Mouse (Mus musculus): ENCODE measurements at regions not wholly inside any gene's neighbourhood (a gene's known extent, or its start where the extent isn't known, plus 50 kb on each side); places are given as distances from the start of the nearest gene placed in this dataset.
A peak's percentile ranks its signal among the peaks of the same experiment; 100 is the strongest.

- DNase-seq, result no peak
Observed at GRCm38 (mm10) chr7:111322901-111323300, 240.1 kb upstream of the Eif4g2 start.

- DNase-seq, result no peak
Observed at GRCm38 (mm10) chr7:111319917-111320316, 237.1 kb upstream of the Eif4g2 start.

GRCm38 (mm10) chr7:111316479-111316990 lies 233.7 kb upstream of the Eif4g2 start:
- DNase-seq, result no peak

GRCm38 (mm10) chr7:111313921-111314320 lies 231.1 kb upstream of the Eif4g2 start:
- no peak for DNase-seq

DNA sequence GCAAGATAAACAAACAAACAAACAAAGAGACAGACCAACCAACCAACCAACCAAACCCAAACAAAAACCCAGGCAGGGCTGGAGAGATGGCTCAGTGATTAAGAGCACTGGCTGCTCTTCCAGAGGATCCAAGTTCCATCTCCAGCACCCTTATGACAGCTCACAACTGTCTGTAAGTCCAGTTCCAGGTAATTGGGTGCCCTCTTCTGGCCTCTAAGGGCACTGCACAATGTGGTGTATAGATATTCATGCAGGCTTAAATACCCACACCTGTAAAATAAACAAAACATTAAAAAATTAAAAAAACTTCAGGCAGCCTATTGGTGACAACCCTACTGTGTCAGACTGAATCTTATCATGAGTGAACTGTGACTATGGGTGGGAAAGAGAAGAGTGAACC lies 222.4 kb upstream of the Eif4g2 start:
- no peak for DNase-seq

- DNase-seq, result peak in 1 of 2 experiments; percentile 6
Observed at GRCm38 (mm10) chr7:111301791-111302488, 219.1 kb upstream of the Eif4g2 start.

DNA sequence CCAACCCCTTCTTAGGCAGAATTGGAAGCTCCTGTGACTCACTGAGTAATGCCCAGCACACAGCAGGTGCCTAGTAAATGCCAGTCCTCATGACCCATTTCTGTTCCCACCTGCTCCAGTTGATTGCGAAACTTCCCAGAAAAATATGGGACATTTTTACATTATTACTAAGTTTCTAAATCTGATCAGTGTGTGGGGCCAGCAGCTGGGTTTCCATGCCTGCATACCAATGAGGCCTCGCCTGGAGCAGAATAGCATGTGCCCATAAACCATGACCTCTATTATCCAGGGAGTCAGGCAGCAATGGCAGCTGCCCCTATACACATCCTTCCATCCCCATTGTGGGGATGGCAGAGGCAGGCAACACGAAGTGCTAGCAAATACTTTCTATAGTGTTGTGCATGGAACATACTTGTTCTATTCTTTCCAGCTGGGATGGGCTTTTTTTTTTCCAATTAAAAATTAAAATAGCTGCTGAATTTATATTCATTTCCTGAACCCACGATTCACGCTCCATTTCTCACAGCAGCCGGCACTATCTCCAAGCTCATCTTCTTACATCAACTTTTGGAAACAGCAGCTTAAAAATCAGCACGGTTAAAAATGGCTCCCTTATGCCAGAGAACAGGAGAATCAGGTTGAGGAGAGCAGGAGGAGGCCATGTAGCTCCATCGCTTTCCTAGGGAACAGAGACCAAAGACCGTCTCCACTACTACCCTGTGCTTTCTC lies 214.5 kb upstream of the Eif4g2 start:
- DNase-seq, result peak; percentile 32 to 42

DNA sequence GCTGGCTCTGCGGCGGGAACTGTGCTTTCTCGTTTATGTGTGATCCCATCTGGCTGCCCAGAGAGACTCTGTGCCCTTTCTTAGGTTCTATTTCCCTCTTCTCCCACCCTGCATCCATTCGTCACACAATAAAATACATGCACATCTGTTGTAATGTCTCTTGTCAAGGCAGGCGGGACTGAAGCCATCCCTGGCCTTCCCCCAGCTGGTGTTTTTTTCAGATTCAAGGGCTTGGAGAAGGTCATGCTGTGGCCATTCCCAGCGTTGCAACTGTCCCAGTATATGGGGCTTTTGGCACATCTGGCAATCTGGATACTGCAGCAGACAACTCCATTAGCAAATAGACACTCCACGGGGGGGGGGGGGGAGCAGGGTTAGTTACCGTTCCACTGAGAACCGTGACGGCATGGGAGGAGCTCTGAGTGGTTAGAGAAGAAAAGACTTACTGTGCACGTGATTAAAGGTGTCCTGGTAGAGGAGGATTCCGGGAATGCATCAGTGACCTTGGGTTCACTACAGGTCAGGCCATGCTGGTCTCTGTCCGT lies 200.7 kb upstream of the Eif4g2 start:
- no peak for DNase-seq

GRCm38 (mm10) chr7:111282314-111282713 lies 199.5 kb upstream of the Eif4g2 start:
- DNase-seq, result no peak

- no peak for DNase-seq
Observed at GRCm38 (mm10) chr7:111277703-111278102, 194.9 kb upstream of the Eif4g2 start.

DNA sequence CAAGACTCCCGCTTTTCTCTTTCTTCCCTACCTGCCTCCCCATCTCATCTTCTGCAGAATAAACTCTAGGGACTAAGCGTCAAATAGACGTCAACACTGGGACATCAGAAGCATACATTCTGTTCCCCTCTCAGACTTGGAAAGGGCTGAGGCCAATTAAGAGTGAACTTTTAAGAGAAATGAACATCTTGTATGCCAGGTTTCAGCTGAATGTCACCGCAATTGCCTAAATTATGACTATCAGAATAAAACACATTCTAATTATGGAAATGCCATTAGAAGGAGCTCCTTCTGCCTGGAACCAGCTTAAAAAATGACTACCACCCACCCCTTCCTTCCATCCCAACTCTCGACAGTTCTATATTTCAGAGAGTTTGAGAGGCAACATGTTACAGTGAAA lies 191.0 kb upstream of the Eif4g2 start:
- DNase-seq, result no peak

- no peak for DNase-seq
Observed at GRCm38 (mm10) chr7:111270874-111271273, 188.0 kb upstream of the Eif4g2 start.

GRCm38 (mm10) chr7:111268197-111268596 lies 185.4 kb upstream of the Eif4g2 start:
- DNase-seq, result no peak

DNA sequence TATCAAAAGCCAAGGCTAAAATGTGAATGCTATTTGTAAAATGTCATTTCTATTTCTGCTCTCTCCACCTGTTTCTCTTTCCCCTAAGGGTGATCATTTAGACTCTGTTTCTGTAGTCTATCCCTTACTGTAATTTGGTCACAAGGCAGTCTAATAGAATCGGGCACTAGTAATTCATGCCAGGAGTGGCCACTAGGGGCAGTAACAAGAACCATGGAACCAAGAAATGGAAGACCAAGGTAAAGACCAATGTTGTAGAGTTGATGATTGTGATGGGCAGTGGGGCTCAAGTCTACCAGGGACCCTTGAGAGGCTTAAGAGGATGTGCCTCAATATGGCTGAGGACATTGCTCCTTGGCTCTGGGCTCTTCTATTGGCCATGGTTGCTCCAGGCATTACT lies 180.5 kb upstream of the Eif4g2 start:
- DNase-seq, result no peak

DNA sequence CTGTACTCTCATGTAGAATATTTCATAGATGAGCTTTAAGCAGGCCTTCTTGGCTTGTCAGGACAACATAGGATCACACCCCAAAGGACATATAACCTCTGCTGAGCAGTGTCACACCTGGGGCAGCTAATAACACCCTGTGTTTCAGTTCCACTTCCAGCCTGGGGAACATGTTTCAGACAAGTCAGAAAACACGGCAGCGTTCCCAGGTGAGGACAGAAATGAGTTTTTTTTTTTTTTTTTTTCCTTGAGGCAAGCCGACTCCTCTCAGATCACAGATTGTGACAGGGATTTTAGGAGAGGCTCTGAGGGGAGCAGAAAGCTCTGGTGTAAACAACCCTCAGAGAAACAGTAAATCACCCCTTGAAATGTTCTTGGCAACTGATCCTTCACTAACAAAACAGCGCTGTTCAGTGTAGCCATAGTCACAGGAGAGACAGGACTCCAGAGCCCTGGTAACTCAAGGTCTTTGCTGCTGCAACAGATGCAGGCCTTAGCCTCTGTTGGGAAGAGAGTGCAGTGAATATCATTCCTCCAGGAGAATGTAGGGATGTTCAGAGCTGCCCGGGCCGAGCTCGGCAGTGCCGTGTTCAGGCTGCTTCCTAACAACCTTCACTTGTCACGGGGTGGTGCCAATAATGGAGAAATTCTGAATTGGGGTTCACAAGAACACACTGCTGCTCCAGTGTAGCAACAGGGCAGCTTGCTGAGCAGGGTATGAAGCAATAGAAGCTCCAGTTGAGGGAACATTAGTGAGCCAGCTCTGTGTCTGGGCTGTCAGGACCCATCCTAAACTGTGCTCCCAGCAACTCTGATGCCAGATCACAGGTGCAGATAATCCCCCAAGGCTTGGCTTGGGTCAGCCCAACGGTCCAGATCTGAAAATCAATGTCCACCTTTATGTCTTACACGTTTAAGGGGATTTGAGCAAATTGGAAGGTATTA lies 177.1 kb upstream of the Eif4g2 start:
- DNase-seq, result no peak

DNA sequence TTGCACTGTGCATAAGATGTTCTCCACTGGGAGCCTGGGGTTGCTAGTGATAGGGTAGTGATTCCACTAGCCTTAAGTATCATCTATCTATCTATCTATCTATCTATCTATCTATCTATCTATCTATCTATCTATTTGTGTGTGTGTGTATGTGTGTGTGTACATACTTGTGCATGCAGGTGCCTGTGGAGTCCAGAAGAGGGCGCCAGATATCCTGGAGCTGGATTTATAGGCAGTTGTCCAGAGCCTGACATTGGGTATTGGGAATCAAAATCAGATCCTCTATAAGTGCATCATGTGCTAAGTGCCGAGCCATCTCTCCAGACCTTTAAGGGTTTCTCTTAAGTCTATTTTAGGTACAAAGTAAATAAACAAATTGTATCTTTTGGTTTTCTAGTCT lies 175.0 kb upstream of the Eif4g2 start:
- no peak for DNase-seq

- no peak for DNase-seq
Observed at GRCm38 (mm10) chr7:111256199-111256598, 173.4 kb upstream of the Eif4g2 start.

GRCm38 (mm10) chr7:111249606-111250005 lies 166.8 kb upstream of the Eif4g2 start:
- peak; percentile 89 to 92 for DNase-seq

- DNase-seq, result peak in 1 of 2 experiments; percentile 26
Observed at GRCm38 (mm10) chr7:111245488-111245887, 162.7 kb upstream of the Eif4g2 start.

DNA sequence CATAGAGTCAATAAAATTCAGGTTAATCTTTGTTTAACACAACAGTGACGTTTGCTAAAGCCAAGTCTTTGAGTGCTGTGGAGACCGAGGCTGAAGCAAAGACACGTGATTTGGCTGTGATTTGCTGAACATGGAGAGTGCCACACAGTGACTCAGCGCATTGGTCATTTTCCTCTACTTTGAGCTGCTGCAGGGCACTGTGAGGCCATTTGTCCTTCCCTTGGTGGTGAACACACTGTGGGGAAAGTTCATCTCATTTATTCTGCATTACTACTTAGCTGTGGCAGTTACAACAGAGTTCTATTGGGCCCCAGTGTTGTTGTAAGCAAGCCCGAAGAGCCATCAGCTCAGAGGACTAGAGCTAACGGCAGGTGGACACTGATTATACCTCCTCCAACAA lies 162.2 kb upstream of the Eif4g2 start:
- peak; percentile 18 to 27 for DNase-seq

DNA sequence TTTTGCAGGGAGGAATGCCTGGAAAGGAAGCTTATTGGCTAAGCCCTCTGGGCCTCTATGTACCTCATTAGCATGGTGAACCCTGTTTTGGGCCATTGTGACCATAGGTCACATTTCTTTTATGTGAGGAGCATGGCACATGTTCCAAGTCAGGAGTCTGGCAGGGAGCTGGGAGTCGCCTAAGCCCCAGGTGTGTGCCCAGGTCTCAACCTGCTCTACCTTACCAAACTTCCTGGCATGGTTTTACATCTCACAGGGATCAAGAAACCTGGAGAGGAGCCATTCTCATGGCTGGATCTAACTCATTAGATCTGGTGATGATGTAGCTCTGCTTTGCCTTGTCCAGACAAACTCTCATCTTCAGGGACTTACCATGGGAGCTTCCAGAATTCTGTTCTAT lies 161.0 kb upstream of the Eif4g2 start:
- DNase-seq, result no peak

DNA sequence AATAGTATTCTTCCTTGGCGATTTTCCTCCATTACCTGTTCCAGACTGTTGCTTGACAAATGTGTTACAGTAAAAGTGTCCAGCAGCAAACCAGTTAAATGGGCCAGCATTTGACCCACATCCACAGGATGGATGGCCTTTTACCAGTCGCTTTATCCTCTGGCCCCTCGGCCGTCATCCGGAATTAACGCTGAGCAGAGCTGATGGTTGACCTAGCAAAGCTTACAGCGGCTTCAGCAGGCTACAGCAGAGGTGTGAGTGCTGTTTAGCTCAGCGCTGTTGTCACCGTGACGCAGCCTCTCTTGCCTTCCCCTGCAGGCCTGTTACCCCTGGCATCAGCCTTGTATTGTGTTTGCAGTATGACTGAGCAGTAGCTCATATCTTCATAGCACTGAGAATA lies 159.8 kb upstream of the Eif4g2 start:
- DNase-seq, result no peak

DNA sequence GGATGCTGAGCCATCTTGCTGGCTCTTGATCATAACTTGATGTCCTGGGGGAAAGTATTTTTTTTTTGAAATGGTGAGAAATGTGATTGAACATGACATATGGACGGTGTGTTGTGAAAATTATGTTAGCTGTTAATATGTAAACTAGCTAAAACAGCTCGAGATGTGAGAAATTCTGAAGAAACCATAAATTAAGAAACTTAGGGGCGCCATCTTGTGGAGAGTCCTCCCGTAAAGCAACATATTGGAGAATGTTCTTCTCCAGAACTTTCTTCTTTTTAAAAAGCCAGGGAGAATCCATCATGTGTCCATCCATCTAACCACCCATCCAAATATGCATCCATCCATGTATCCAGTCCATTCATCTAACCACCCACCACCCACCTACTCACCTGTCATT lies 158.7 kb upstream of the Eif4g2 start:
- peak; percentile 66 to 73 for DNase-seq

Measured in cerebellum, postnatal 14 days (tissue).